Mouse (Mus musculus): Measurements from ENCODE around the gene Homer3.

The Homer3 gene

DNA sequence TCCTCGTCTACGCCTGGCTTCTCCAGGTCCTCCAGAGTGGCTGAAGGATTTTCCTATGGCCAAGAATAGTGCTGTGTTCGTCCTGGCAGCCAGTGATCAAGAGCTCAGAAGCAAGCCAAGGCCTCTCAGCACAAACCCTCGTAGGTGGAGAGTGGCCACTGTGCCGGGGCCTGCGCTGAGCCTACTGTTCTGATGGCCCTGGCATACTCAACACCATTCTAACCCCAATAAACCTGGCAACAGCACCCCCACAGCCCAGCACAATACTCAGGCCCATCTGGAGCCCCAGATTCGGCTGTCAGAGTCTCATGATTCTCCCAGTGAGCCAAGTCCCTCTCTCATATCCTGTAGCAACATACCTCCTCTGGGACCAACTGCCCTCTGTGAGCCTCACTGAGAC is 58.0 kb downstream of the Homer3 start:
- peak; percentile 61 to 68 for DNase-seq

DNA sequence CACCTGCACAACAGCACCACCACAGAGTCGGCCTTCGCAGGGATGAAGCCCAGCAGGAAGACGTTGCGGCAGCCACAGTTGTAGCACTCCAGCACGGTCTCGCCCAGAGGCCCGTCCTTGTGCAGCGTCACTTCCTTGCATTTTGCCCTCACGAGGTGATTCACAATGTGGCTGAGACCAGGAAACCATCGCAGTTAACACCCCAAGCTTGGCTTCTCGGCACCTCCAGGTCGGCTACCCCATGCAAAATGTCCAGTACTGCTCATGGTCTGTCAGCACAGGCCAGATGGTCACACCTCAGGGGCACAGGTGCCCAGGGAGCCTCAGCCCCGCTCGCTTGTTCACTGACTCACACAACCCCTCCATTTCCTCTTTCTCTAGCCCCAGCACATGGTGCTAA is 59.4 kb downstream of the Homer3 start:
- DNase-seq, result peak; percentile 70 to 73

DNA sequence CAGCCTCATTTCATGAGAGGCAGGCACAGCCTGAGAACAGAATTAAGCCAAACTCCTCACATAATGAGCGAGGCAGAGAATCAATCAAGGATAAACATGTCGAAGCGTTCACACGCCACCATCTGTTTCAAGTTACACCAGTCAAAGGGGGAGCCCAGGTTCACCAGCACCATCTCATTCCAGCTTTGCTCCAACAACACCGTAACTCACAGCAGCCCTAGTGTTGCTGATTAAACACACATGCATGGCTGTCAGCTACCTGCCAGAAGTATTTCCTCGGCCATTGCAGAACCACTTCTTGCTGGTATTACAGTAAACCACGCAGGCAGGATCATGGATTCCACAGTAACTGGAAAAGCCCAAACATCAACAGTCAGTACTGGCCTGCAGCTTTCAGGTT is 60.4 kb downstream of the Homer3 start:
- no peak for DNase-seq

GRCm38 (mm10) chr8:70343696-70344095 is 61.1 kb downstream of the Homer3 start:
- DNase-seq, result peak; percentile 66 to 72

Measured in cerebellum, adult 18-20 months (tissue).